Mouse (Mus musculus): ENCODE data around the gene Ehd4.

Ehd4 gene

GRCm38 (mm10) chr2:120142336-120142735 lies 12.1 kb downstream of the Ehd4 start:
- no peak for DNase-seq

- DNase-seq: no peak
Measured at GRCm38 (mm10) chr2:120141671-120142070, 12.7 kb downstream of the Ehd4 start.

GRCm38 (mm10) chr2:120140326-120140725 lies 14.1 kb downstream of the Ehd4 start:
- peak in 1 of 2 experiments; percentile 26 for DNase-seq

GRCm38 (mm10) chr2:120139091-120139490 lies 15.3 kb downstream of the Ehd4 start:
- DNase-seq: no peak

- no peak for DNase-seq
Measured at GRCm38 (mm10) chr2:120137281-120137680, 17.1 kb downstream of the Ehd4 start.

- no peak for DNase-seq
Measured at GRCm38 (mm10) chr2:120134453-120135075, 19.8 kb downstream of the Ehd4 start.

GRCm38 (mm10) chr2:120131881-120132280 lies 22.5 kb downstream of the Ehd4 start:
- DNase-seq: no peak

GRCm38 (mm10) chr2:120129252-120129908 lies 25.0 kb downstream of the Ehd4 start:
- no peak for DNase-seq

- DNase-seq: peak; percentile 44 to 72
Measured at GRCm38 (mm10) chr2:120128611-120129051, 25.8 kb downstream of the Ehd4 start.

- no peak for DNase-seq
Measured at GRCm38 (mm10) chr2:120128011-120128410, 26.4 kb downstream of the Ehd4 start.

GRCm38 (mm10) chr2:120126901-120127300 lies 27.5 kb downstream of the Ehd4 start:
- no peak for DNase-seq

- DNase-seq: peak in 1 of 2 experiments; percentile 20
Measured at GRCm38 (mm10) chr2:120126408-120126807, 28.0 kb downstream of the Ehd4 start.

- no peak for DNase-seq
Measured at GRCm38 (mm10) chr2:120125461-120125860, 28.9 kb downstream of the Ehd4 start.

GRCm38 (mm10) chr2:120124946-120125345 lies 29.5 kb downstream of the Ehd4 start:
- no peak for DNase-seq

GRCm38 (mm10) chr2:120124096-120124495 lies 30.3 kb downstream of the Ehd4 start:
- no peak for DNase-seq

- DNase-seq: no peak
Measured at GRCm38 (mm10) chr2:120122983-120123382, 31.4 kb downstream of the Ehd4 start.

GRCm38 (mm10) chr2:120117346-120117745 lies 37.1 kb downstream of the Ehd4 start:
- DNase-seq: no peak

GRCm38 (mm10) chr2:120116362-120116761 lies 38.0 kb downstream of the Ehd4 start:
- peak in 1 of 2 experiments; percentile 39 for DNase-seq

- DNase-seq: no peak
Measured at GRCm38 (mm10) chr2:120114977-120115376, 39.4 kb downstream of the Ehd4 start.

- DNase-seq: peak in 1 of 2 experiments; percentile 45
Measured at GRCm38 (mm10) chr2:120113963-120114362, 40.4 kb downstream of the Ehd4 start.

- DNase-seq: no peak
Measured at GRCm38 (mm10) chr2:120113476-120113875, 40.9 kb downstream of the Ehd4 start.

GRCm38 (mm10) chr2:120111596-120111995 lies 42.8 kb downstream of the Ehd4 start:
- peak in 1 of 2 experiments; percentile 58 for DNase-seq

GRCm38 (mm10) chr2:120111172-120111571 lies 43.2 kb downstream of the Ehd4 start:
- no peak for DNase-seq

- DNase-seq: peak in 1 of 2 experiments; percentile 57
Measured at GRCm38 (mm10) chr2:120108077-120108476, 46.3 kb downstream of the Ehd4 start.
